Mouse (Mus musculus) CH12.LX (cell line): ENCODE measurements around the gene Ppp1r13l.

Experiments
- CTCF ChIP-seq, 2 experiments: IDR thresholded peaks in 1 of 2; conservative IDR thresholded peaks in 1 of 2; 2 replicates each; pipeline ENCODE4 v1.5.1; 2011 to 2012; ENCODE audit warnings: low read depth in 2 of 2, low read length in 2 of 2, improper control_type of control experiment in 1 of 2, inconsistent platforms in 1 of 2, mild to moderate bottlenecking in 1 of 2, moderate library complexity in 1 of 2
- EP300 ChIP-seq: IDR thresholded peaks from 2 replicates; pipeline ENCODE4 v1.6.1; 2011; ENCODE audit warnings: low read length, improper control_type of control experiment
- JUND ChIP-seq: conservative IDR thresholded peaks from 2 replicates; pipeline ENCODE4 v1.6.1; 2011; ENCODE audit warnings: low read depth, low read length, improper control_type of control experiment
- MEF2A ChIP-seq: IDR thresholded peaks from 2 replicates; pipeline ENCODE4 v1.6.1; 2014; ENCODE audit warnings: low read depth, mild to moderate bottlenecking, inconsistent platforms, low read length, improper control_type of control experiment, borderline replicate concordance
- USF1 ChIP-seq: IDR thresholded peaks from 2 replicates; pipeline ENCODE4 v1.6.1; 2014; ENCODE audit warnings: low read depth, mild to moderate bottlenecking, inconsistent platforms, low read length, improper control_type of control experiment

- no peak for TF ChIP-seq EP300
- TF ChIP-seq MEF2A: no peak
- no peak for TF ChIP-seq USF1
- TF ChIP-seq JUND: no peak
- no peak for TF ChIP-seq CTCF (conservative IDR thresholded peaks at IDR 0.05 in 1 of 2, IDR thresholded peaks at IDR 0.05 in 1 of 2; ENCODE audit: low read depth in 2 of 2, low read length in 2 of 2)
Observed at GRCm38 (mm10) chr7:19426349-19426748, 66.8 kb downstream of the Ppp1r13l start.
